Mouse (Mus musculus): ENCODE measurements around the gene Ptpn18. TPM values are rescaled to one million over a fixed set of nuclear protein-coding genes. Genes with fewer than 3 reads are reported as not detected.
"Not testable (repeated sequence)": the region's sequence is repeated elsewhere in the genome, so short reads cannot be mapped to it uniquely, and the experiment has no call there.

Gene Ptpn18
- total RNA-seq, 2 experiments from 2014 or later: 3.5 to 6.1 TPM

GRCm38 (mm10) chr1:34505970-34506551, 46.5 kb downstream of the Ptpn18 start:
- intact Hi-C loops (cut with DNase I): no loop called here
- DNase-seq (ENCODE audit: low spot score in 2 of 2): no peak

DNA sequence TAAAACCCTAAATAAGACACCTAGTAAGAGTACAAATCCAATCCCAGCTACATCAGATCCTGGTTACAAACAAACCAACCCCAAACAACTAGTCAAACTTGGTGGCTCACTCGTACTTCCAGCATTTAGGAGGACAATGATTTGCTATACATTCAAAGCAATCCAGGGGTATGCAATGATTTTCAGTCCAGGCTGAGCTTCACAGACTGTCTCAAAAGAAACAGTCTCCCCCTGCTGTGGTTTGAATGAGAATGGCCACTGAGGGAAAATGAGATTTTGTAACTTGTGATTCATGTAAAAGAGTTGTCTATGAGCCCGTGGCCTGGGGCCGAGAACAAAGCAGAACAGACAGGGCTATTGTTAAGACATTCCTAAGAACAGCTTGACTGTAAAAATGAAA, 48.4 kb downstream of the Ptpn18 start:
- intact Hi-C loops (cut with DNase I): no loop called here
- DNase-seq (ENCODE audit: low spot score in 2 of 2): no peak

- DNase-seq (ENCODE audit: low spot score in 2 of 2): no peak
- intact Hi-C loops (cut with DNase I): loop anchor here (5.0 kb wide), 1 partner anchor 92 kb away; no protein-coding TSS in a partner anchor
Observed at GRCm38 (mm10) chr1:34510575-34510981, 51.0 kb downstream of the Ptpn18 start.

DNA sequence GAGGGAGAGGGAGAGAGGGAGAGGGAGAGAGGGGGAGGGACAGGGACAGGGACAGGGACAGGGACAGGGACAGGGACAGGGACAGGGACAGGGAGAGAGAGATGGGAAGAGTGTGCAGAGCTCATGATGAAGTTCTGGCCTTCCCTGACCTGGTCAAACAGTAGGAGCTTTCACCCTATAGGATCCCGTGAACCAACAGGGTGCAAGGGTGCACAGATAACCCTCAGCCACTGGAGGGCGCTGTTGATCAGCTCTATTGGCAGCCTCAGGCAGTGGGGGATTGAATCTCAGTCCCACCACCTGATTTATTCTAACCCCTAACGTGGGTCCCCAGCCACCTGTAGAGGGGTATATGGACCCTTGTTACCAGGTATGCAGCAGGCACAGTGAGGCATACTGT, 51.5 kb downstream of the Ptpn18 start:
- peak in 1 of 2 experiments; percentile 16 for DNase-seq (ENCODE audit: low spot score in 2 of 2)
- intact Hi-C loops (cut with DNase I): loop anchor here (5.0 kb wide), 1 partner anchor 91 kb away; no protein-coding TSS in a partner anchor

GRCm38 (mm10) chr1:34513068-34513467, 53.5 kb downstream of the Ptpn18 start:
- no peak for DNase-seq (ENCODE audit: low spot score in 2 of 2)
- intact Hi-C loops (cut with DNase I): loop anchor here (5.0 kb wide), 1 partner anchor 89 kb away; no protein-coding TSS in a partner anchor

DNA sequence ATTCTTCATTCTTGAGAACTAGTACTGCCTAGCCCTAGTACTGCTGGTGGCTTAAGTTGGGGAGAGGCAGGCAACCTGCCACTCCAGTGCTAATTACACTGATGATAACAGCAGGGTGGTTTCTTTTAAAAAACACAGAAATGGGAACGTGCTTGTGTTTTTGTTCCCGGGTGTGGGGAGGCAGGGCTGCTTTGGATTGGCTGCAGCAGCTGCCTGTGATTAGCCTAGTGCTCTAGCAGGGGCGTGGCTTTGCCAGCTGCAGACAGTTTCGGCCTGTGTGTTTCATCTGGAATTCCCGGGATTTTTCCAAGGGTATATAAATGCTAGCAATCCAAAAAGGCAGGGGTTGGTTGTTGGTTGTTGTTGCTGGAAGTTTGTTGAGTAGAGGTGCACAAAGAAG, 57.0 kb downstream of the Ptpn18 start:
- DNase-seq (ENCODE audit: low spot score in 2 of 2): no peak
- intact Hi-C loops (cut with DNase I): no loop called here

GRCm38 (mm10) chr1:34517297-34517696, 57.7 kb downstream of the Ptpn18 start:
- DNase-seq (ENCODE audit: low spot score in 2 of 2); intact Hi-C loops (cut with DNase I): not testable (repeated sequence)

- intact Hi-C loops (cut with DNase I); DNase-seq (ENCODE audit: low spot score in 2 of 2): not testable (repeated sequence)
Observed at GRCm38 (mm10) chr1:34517797-34518196, 58.2 kb downstream of the Ptpn18 start.

GRCm38 (mm10) chr1:34518259-34518658, 58.7 kb downstream of the Ptpn18 start:
- intact Hi-C loops (cut with DNase I): no loop called here

GRCm38 (mm10) chr1:34522205-34522849, 62.8 kb downstream of the Ptpn18 start:
- DNase-seq (ENCODE audit: low spot score in 2 of 2): no peak
- intact Hi-C loops (cut with DNase I): no loop called here

More at GRCm38 (mm10) chr1:34518259-34518658, 58.7 kb downstream of the Ptpn18 start:
- no peak for DNase-seq (ENCODE audit: low spot score in 2 of 2)

- intact Hi-C loops (cut with DNase I): no loop called here
Observed at GRCm38 (mm10) chr1:34522850-34523244, 63.3 kb downstream of the Ptpn18 start.

DNA sequence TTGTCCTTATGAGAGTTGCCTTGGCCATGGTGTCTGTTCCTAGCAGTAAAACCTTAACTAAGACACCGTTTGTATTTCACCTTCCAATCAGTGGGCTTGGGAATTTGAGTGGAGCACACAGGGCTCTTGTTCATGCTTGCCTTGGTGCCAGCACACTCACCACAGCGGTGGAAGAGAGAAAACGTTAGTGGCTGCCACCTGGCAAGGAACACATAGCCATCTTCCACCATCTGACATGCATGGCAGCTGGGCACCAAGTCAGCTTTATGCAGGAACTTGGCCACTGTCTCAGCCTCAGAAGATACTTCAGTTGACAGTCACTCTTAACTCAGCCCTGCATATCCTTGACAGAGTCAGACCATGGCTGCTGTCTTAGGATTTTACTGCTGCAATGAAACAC, 64.1 kb downstream of the Ptpn18 start:
- intact Hi-C loops (cut with DNase I): no loop called here
- no peak for DNase-seq (ENCODE audit: low spot score in 2 of 2)

More at GRCm38 (mm10) chr1:34522850-34523244, 63.3 kb downstream of the Ptpn18 start:
- no peak for DNase-seq (ENCODE audit: low spot score in 2 of 2)

Small RNA genes within 50 kb of the gene (microRNA-seq; reads per million reads assigned to microRNA genes)
- 1.0 reads per million for gene Mir5103

Other genes starting within 250 kb of the Ptpn18 start
- gene Ccdc115, start 20.1 kb upstream of the Ptpn18 start, total RNA-seq (2021): 10 to 100 TPM; 15.2 to 16.5 TPM
- gene Imp4, start 19.9 kb upstream of the Ptpn18 start, total RNA-seq (2021): 10 to 100 TPM; 29.7 to 35.1 TPM
- not detected for gene Prss39, start 38.6 kb downstream of the Ptpn18 start, total RNA-seq (2021)
- gene Cfc1, start 75.9 kb downstream of the Ptpn18 start, total RNA-seq (2021): not detected
- gene Prss40, start 101.2 kb downstream of the Ptpn18 start, total RNA-seq (2021): not detected
- gene Amer3, start 119.9 kb downstream of the Ptpn18 start, total RNA-seq (2021): 10 to 100 TPM; 24.9 to 28.5 TPM